Mouse (Mus musculus) erythroid progenitor cell, adult 5-6 weeks (primary cell): ENCODE data around the gene Bcl11a. TPM values are rescaled to one million over a fixed set of nuclear protein-coding genes. Genes with fewer than 3 reads are reported as not detected.
"Not testable (repeated sequence)": the region's sequence is repeated elsewhere in the genome, so short reads cannot be mapped to it uniquely, and the experiment has no call there.

Experiments used
- ATAC-seq: replicated peaks from 2 replicates; pipeline ENCODE4 v1.8.0; 2016; ENCODE audit warnings: moderate number of reproducible peaks, mild to moderate bottlenecking, moderate TSS enrichment, inconsistent platforms; ENCODE audit not compliant: poor library complexity, low FRiP score, severe bottlenecking
- total RNA-seq, 2 experiments: library from RNA; stranded (forward) in 1 of 2; stranded (reverse) in 1 of 2; fragments of 150-400 nt in 1 of 2; fragments of 186-747, 209-891 nt in 1 of 2; gene quantifications; 2 replicates each; pipeline versions ENCODE4 v1.2.3 to v1.2.4; 2015 to 2017; ENCODE audit warnings: low replicate concordance in 2 of 2

Gene Bcl11a
- total RNA-seq, 2 experiments from 2014 or later = 12.9 to 23.5 TPM

DNA sequence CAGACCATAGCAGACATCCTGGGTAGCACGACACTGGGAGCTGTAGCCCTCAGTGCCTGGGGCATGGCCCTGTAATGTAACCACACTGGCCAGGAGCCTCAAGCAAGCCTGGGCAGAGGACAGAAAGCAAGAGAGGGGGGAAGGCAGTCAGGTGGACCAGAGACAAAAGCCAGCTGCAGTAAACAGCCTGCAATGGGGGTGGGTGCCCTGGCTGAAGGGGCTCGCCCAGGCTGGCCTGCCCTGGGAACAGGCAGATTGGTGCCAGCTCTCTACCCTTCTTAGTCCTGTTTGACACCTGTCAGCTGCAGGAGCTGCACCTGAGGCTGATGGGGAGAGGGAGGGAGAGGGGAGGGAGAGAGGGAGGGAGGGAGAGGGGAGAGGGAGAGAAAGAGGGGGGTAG, 50.1 kb downstream of the Bcl11a start:
- no peak for ATAC-seq

- ATAC-seq = not testable (repeated sequence)
Observed at GRCm38 (mm10) chr11:24128880-24129279, 51.0 kb downstream of the Bcl11a start.

DNA sequence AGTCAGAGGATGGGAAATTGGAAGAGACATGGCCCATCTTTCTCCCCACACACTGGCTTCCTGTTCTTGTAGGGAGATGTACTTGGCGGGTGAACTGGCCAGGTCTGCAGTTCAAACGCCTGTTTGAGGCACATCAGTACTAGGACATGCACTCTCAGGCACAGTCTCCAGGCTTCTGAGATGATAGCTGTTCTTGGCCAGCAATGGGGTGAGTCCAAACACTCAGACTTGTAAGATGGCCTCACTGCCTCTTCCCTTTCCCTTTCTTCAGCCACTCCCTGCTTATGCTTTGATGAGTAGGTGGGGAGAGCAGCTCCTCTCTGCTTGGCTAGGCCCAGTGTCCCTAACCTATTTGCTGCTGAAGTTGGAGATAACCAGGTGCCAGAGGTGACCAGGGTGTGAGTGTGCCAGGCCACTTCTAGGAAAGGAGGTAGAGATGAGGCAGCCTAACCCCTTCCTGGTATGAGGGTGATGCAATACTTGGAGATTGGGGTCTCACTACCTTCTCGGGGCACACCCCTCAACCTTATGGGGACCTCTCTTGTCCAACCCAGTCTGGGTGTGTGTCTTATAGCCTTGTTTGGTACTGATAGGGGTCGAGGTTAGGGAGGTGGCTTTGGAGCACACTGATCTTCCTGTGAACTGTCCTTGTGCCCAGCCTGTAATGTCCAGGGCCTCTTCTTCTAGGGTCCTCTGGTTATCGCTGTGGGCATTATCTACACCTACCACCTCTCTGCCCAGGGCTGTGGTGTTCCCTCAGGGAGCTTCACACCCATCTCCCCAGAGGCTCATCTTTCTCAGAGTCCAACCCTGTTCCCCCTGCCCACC, 51.7 kb downstream of the Bcl11a start:
- peak; percentile 70 for ATAC-seq

GRCm38 (mm10) chr11:24130186-24130760, 52.4 kb downstream of the Bcl11a start:
- ATAC-seq = peak; percentile 41; the same call in 1 of the 2 replicates

DNA sequence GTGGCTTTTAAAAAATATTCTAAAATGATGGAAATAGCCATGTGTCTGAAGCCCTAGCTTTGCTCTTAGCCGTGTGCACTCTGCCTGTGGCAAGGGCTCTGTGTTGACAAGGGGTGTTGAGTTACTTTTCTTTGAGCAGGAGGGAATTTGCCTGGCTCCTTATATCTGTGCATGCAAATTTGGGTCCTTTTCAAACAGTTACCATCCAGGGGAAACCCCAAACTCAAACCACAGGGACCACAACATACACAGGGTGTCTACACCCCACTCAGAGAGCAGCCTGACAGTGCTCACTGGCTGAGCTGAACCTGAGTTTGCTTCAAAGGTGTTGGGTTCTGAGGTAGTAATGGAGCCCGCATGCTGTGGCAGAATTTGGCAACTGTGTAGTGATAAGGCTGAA, 54.0 kb downstream of the Bcl11a start:
- ATAC-seq = no peak

- ATAC-seq = no peak
Observed at GRCm38 (mm10) chr11:24132358-24132757, 54.5 kb downstream of the Bcl11a start.

DNA sequence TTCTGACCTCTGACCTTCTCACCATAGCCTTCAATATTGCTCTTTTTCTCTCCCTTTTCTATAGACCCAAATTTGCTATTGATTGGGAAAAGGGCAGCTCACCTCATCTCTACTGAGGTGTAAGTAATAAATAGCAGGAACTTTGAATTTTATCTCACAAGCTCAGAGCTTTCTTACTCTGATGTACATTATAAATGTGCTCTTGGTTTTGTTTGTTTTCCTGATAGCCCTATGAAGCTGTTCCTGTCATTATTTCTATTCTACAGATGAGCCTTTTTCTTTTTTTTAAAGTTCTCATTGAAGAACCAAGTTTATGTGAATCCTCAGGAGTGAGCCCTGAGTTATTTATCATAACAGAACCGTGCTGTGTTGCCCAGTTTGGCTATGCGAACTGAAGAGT, 55.0 kb downstream of the Bcl11a start:
- no peak for ATAC-seq

GRCm38 (mm10) chr11:24133484-24133883, 55.6 kb downstream of the Bcl11a start:
- no peak for ATAC-seq

DNA sequence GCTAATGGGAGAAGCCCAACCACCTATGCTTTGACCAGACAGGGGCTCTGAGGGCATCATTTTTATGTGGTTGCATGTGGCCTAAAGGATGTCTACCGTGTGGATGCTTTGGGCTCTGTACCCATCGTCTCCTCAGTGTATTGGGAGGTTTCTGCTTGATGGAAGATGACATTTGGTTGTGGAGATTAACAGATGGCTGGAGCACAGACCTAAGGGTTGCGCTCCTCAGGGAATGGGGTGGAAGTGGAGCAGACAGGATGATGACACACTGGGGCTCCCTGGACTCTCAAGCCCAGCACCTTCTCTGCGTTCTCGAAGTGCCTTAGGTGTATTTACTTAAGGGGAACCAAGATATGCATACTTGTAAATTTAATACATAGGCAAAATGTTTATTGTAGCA, 56.1 kb downstream of the Bcl11a start:
- ATAC-seq = no peak

GRCm38 (mm10) chr11:24135244-24135643, 57.4 kb downstream of the Bcl11a start:
- no peak for ATAC-seq

GRCm38 (mm10) chr11:24136084-24136785, 58.4 kb downstream of the Bcl11a start:
- ATAC-seq = peak; percentile 83

GRCm38 (mm10) chr11:24137891-24138290, 60.0 kb downstream of the Bcl11a start:
- no peak for ATAC-seq

DNA sequence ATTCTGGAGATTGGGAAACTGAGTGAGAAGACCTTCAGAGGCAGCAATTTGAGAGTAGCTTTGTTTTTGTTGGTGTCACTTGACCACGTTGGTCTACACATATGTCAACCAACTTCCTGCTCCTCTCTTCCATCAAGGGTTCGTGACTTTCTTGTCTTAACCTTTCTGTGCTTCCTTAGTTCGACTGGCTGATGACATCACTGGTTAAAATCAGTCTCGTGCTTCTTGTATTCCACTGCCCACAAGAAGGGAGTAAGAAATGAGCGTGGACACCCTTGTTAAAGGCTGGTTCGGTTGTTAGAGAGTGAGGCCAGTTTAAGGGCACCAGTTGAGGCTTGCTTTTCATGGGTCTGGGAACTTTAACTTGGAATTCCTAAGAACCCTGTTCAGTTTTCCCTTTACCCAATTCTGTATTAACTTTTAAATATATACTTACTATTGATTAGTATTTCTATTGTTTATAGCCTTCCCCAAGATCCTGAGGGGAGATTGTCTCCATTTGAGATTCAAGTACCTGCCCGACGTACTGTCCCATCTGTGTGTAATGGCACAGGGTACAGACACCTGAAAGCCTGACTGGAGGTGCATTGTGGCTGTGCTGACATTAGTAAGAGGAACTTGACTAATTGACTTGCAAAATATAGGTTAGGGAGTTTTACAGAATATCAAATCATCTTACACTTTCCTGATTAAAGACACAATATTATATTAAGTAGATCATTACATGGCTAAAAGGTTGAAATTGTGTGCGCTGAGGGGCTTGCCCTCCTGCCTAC, 60.9 kb downstream of the Bcl11a start:
- ATAC-seq = no peak

- no peak for ATAC-seq
Observed at GRCm38 (mm10) chr11:24139432-24139831, 61.6 kb downstream of the Bcl11a start.

DNA sequence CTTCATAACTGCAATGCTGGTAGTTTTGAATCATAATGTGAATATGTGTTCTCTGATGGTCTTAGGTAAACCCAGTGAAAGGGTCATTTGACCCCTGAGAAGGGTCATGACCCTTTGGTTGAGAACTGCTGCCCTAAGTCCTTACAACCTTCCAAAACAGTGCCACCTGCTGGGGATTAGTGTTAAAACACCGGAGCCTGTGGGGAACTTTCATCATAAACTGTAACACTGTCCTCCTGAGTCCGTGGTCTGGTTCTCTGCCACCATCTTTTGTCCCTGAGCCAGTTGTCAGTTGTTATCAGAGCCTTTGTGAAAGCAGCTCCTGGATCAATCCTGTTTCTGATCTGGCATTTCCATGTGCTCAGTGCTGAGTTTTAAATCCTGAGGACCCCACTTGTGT, 62.1 kb downstream of the Bcl11a start:
- ATAC-seq = no peak

- no peak for ATAC-seq
Observed at GRCm38 (mm10) chr11:24140948-24141347, 63.1 kb downstream of the Bcl11a start.

- ATAC-seq = no peak
Observed at GRCm38 (mm10) chr11:24141479-24142251, 63.8 kb downstream of the Bcl11a start.

DNA sequence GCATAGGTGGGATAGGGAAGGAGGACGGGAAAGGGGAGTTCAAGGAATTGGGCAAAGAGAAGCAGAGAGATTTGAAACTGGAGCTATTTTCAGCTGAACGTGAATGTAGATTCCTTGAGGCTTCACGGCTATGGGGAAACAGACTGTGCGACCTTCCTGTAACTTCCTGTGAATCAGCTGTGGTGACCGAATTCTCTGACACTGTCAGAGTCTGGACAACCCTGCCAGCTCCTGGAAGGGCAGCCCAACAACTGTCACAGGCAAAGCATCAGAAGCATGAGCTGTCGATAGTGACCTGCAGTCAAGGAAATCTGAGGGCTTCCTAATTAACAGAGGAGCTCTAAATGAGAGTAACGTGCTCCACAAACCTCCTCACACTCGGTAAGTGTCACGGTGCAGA, 64.5 kb downstream of the Bcl11a start:
- no peak for ATAC-seq

- ATAC-seq = no peak
Observed at GRCm38 (mm10) chr11:24144159-24144946, 66.5 kb downstream of the Bcl11a start.
